Mouse (Mus musculus): ENCODE measurements around the gene Pabpn1.

Gene Pabpn1

DNA sequence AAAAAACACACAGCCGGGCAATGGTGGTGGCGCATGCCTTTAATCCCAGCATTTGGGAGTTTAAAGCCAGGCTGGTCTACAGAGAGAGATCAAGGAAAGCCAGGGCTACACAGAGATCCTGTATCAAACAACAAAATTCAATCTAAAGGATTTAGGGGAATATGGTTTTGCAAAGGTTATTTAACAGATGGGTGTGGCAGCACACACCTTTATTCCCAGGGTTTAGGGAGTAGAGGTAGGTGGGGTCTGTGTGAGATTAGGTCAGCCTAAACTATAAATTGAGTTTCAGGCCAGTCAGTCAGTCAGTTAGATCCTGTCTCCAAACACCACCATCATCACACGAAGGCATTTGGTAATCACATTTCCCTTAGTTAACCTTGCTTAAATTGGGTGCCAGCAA is at the start of gene Pabpn1:
TSS of gene Pabpn1 (plus strand) at position 301 of the 400 bp plus-strand sequence.
- no peak for DNase-seq

DNA sequence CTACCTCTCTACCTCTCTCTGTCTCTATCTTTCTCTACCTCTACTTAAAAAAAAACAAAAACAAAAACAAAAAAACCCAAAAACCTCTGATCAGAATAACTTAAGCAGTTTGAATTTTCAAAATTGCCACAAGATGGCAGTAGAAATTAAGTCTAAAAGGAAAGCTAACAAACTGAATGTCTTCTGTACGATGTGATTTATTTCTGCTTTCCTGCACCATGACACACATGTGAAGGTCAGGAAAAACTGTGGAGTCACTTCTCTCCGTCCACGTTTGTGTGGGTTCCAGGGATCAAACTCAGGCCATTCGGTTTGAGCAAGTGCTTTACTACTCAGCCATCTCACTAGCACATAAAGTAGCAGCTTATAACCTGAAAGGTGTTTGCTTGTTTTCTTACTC is 48.8 kb upstream of the Pabpn1 start:
- DNase-seq, result no peak

DNA sequence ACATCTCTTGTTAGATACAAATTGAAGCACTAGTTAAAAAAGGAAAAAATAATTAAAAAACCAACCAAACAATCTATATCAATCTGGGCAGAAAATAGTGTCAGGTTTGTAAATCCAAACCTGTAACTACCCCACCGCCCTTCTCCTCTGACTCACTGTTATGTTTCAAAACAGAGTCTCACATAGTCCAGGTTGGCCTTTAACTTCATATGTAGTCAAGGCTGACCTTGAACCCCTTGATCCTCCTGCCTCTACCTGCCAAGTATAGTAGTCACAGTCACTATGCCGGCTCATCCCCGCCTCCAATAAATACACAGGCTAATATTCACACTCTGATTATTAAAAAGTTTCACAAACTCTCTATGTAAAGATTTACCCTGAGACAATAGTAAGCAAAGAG is 36.6 kb upstream of the Pabpn1 start:
- no peak for DNase-seq

DNA sequence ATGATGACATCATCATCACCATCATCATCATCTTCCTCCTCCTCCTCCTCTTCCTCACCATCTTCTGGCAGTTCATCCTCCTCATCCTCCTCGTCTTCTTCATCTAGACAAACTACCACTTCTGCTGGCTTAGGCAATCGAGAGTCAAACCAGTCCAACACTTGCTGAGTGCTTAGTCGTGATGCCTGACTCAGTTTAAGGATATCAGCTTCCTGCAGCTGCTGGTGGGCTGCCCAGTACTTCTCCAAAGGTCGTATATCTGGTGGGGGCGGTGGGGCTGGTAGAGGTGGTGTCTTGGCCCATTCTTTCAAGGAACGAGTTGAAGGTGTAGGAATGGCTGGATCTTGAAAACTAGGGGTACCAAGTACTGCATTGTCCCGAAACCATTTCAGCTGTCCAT is 35.6 kb upstream of the Pabpn1 start:
- no peak for DNase-seq

DNA sequence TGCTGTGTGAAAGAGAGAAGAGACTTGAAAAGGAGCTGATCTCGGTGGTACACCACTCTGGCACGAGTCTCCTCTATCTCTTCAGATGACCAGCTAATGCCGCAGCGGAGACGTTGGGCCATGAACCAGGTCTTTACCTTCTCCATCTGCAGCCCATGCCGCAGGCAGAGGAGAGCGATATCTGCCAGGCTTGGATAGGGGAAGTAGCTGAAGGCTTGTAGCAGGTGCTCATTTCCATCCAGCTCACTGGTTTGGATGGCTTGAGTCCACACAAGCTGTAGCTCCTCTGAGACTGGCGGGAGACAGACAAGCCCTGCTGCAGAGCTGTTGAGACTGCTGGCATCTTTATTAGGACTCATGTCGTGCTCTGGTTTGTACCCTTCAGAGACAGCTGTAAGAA is 34.4 kb upstream of the Pabpn1 start:
- DNase-seq, result no peak

DNA sequence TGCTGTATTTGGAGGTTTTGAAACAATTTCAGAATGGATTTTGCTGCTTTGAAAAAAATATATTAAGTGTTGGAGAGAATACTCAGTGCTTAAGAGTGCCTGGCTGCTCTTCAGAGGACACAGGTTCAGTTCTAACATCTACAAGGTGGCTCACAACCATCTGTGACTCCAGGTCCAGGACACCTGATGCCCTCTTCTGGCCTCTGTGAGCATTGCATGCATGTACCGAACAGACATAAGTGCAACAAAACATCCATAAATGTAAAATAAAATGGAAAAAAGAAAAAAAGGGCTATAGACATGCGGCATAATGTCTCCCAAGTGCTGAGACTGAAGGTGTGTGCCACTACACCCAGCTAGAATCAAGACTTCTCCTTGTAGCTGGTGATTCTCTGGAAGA is 31.8 kb upstream of the Pabpn1 start:
- peak; percentile 38 to 58 for DNase-seq

DNA sequence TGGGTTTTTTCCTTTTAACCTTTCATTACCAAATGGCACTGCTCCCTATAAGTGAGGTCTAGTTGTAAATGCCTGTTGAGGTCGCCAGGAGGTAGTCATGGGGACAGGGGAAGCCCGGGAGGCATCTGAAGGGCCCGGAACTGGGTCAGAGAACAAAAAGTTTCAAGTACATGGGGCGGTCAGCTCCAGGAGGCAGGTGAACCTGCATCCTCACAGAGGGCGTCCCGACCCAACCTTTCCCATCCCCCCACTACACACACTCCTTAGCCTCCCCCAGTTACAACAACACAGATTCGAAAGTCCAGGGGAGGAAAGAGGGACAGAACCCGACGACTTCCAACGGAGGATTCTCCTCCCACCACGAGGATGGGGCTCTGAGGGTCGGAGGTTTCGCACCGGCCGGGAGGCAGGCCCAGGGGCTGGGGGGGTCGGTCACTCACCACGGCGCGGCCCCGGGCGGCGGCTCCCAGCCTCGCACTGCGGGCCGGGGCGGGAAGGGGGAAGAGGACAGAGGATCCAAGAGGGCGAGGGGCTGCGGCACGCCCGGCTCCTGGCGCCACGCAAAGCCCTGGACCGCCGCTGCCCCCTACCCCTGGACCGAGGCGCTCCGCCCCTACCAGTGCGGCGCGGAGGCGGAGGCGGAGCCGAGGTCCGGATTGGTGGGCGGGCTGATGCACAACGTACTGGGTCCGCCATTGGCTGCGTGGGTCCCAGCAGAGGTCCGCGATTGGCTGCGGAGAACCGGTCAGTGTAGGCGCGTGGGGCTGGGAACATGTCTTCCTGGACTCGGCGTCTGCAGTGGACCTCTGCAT is 28.6 kb upstream of the Pabpn1 start:
- peak; percentile 94 to 95 for DNase-seq

DNA sequence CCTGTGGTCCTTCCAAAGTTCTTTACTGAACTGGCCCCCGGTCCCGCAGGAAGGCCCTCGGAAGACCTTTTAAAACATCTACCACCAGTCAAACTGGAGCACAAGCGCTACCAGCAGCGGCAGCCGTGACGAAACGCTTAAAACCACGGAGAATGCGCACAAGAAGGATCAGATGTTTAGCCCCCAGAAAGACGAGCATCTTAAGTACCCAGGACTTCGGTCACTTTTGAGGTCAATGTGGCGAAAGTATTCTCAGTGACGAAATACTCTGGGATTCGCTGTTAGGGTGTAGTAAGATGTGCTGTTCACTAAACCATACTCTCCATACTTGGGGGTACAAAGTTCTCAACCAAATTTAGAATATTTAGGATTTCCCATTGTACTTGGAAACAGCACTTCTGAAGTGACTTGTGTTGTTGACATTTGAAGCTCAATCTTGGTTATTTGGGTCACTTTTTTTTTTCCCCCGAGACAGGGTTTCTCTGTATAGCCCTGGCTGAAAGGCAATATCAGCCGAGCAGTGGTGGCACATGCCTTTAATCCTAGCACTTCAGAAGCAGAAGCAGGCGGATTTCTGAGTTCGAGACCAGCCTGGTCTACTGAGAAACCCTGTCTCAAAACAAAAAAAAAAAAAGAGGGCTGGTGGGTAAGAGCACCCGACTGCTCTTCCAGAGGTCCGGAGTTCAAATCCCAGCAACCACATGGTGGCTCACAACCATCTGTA is 27.8 kb upstream of the Pabpn1 start:
- no peak for DNase-seq

DNA sequence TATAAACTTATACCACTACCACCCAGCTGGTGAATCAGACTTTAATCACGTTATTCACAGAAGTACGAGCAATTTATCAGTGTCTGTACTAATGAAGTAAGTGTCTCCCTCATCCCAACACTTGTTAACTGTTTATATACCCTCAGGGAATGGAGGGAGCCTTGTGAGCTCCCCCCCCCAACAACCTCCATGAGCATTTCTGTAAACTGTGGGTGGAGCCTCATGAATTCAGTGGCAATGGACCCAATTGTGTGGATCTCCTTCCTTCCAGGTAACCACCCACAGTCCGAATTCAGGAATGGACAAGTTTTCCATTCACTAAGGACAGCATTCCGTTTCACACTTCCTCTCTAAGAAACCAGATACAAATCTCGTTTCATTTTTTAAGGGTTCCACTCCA is 26.7 kb upstream of the Pabpn1 start:
- DNase-seq, result no peak

DNA sequence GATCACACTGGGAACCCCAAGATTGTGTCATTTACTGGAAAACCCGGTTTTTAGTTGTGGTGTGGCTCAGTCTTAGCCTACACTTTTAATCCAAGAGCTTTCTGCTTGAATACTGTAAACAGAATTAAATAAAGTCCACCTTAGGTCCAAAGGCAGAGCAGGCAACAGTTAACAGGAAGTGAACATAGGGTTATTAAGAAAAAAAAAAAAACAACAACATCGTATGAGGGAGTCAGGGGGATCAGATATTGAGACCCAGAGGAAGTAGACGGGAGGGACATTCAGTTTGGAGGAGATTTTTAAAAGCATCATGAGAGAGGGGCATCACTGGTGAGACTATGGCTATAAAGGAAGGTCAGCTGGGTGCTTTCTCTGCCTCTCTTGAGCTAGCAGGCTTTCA is 26.0 kb upstream of the Pabpn1 start:
- DNase-seq, result no peak

DNA sequence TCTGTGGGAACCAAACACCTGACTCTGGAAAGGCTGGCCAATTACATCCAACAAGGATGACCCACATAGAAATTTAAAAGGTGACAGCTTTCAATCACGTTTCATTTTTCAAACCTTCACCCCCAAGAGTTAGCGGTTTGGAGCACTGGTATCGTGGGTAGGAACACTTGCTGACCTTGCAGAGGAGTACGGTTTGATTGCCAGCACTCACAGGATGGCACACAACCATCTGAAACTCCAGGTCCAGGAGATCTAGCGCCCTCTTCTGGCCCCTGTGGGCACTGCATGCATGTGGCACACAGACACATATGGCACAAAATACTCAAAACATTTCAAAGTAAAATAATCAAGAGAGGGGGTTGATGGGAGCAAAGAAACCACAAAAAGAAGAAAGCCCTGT is 25.4 kb upstream of the Pabpn1 start:
- peak in 1 of 2 experiments; percentile 24 for DNase-seq

DNA sequence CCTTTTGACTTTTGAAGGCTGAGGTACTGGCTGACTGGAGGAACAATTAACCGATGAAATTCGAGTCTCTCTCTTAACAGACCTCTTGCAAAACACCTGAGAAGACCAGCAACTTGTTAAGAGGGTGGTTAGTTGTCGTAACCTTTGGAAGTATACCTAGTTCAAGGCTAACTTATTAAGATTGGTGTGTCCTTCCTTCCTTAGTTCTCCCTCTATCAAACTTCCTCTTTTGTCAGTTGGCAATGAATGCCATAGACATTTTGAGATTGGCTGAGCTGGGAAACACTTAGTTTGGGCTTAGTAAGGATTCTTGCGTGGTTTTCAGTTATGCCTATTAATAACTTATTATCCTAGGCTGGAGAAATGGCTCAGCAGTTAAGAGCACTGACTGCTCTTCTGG is 24.3 kb upstream of the Pabpn1 start:
- no peak for DNase-seq

DNA sequence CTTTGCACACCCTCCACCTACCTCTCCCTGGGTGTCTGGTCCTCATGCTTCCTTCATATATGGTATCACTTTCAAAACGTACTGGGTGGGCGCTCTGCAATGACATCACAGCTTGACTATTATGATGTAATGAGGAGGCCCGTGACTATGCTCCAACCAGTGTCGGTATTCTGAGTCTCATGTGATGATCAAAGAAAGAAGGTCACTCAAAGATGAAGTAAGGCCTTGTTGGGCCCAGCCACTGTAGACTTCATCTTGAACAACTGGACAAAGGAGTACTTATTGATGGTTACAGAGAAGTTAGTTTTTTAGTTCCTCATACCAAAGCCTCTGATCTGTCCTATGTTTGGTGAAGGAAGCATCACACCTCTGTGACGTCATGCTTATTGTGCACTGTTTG is 21.4 kb upstream of the Pabpn1 start, which contains the start of gene Homez:
TSS of gene Homez (minus strand) at position 101 of the 400 bp plus-strand sequence.
- no peak for DNase-seq

DNA sequence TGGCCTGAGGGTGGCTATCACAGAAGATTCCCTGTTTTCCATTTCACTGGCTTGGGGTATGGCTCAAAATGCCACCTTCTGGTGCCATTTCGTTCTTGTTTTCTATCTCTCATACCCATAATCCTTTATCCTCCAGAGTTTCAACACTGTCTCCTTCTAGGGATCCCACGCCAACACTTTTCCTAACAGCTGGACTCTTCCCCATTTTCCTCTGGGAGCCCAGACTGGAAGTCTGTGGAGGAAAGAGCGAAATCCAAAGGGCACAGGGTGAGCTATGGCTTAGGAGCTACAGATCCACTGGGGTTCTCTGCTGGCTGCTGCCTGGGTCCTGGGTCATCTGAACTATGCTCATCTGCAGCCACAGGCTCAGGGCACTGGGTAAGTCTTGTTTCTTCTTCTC is 18.1 kb upstream of the Pabpn1 start:
- no peak for DNase-seq

DNA sequence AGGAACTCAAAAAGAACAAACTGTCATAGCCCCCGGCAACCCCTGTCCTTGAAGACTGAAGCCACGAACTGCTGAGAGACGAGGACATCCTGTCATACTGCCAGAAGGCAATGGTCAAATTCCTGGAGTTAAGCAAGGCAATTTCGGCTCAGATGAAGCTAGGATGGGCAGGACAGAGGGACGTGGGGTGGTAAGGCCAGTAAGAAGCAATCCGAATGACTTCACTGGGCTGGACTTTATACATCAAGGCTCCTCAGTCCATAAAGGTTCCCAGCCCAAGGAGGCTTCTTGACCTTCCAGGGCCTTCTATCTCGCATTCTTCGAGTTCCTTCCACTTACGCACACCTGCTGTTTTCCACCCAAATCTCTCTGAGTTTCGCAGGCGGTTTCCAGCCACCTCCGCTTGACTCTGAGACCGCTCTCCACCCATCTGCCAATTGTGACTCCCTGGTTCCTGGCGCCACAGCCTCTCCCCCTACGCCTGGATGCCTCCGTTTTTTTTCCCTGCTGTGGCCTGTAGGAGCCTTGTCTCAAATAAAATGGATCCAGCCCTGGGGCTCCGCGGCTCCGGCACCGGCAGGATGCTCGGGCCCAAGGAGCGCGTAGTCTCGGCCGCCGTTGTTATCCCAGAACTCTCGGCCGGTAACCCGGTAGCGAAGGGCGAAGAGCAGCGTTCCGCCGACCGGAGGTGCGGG is 16.3 kb upstream of the Pabpn1 start:
- DNase-seq, result peak in 1 of 2 experiments; percentile 11

DNA sequence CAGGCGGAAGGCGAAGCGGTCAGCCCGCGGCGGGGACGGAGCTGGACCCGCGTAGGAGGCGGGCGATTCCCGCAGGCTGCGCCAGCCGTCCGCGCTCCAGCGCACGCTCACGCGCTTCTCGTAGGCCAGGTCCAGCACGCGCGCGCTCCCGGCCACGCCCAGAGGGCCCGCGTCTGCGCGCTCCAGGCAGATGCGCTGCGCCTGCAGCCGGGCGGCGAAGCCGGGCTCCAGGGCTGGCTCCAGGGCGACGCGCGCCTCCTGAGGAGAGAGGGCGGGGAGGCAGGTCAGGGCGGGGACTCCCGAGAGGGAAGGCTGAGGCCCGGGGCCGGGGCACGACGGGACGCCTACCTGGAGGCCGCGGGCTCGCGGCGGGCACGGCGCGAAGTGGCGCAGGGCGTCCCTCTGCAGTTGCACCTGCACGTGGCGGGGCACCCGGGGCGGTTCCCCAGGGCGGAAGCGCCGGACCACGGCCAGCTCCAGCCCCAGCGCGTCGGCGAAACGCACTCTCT is 15.7 kb upstream of the Pabpn1 start:
- DNase-seq, result peak; percentile 91 to 96

DNA sequence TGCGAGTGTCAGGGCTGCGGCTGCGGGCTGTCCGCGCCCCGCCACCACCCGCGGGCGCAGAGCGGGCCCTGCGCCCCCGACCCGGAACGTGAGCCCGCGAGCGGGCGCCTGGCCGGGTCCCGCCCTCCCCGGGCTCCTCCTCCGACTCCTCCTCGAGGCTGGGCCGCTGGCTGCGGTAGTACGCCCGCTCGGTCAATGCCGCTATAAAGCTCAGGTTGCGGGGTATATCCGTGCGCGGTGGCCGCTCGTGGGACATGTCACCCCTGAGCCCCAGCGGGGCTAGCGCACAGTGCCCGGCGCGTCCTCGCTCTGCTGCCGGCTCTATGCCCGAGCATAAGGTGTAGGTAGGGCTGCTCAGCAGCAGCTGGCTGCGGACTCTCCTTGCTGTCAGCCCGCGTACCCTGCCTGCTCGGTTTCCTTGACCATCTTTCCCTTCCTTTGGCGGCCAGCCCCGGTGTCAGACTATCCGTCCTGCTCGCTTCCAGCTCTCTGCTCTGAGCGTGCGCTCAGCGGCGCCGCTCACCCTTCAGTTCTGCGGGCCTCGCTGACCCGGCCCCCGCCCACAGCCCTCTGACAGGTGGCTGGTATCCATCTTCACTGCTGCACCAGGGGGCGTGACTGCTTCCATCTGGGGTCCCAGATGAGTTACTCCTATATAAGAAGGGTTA is 15.1 kb upstream of the Pabpn1 start, which contains the start of gene Ppp1r3e:
TSS of gene Ppp1r3e (minus strand) at position 503 of the 668 bp plus-strand sequence.
- peak; percentile 73 to 75 for DNase-seq

DNA sequence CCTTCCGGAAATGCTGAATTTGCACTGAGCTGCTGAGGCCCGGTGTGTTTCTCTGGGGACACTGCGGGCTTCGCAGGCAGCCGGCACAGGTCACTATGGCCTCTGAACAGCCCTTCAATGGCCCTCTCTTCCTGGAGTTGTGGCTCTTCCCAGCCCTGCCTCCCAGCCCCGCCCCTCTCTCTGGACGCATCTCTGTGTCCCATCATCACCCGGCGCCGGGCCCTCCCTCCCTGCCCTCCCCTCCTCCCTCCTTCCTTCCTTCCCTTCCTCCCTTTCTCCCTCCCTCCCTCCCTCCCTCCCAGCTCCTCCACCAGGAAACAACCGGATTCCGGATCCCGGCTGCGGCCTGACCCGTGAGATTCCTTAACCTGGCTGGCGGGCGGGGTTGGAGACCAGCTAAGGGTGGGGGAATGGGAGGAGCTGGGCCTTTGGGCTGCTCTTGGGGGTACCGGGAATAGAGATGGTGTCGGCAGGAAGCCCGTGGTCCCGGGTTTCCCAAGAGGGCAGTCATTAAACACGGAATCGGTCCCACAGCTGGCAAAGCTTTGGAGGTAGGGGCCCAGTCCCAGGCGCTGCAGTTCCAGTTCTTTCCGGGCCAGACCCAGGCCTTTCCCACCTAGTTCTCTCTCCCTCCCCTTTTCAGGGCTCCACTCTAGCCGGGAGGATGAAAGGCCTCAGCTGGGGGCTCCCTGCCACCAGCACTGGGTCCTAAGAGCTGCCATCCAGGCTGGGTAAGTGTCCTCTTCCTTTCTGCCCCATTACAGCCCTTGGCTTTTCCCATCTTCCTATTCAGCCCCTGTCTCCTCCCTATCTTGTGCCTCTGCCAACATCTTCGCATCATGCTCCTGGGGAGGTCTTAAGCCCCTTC is 8.9 kb upstream of the Pabpn1 start, which contains the start of the genes Bcl2l2 and Gm20521:
TSS of gene Bcl2l2 (plus strand) at position 224 of the 868 bp plus-strand sequence.
TSS of gene Gm20521 (plus strand) at position 288 of the 868 bp plus-strand sequence.
- peak; percentile 90 to 91 for DNase-seq

DNA sequence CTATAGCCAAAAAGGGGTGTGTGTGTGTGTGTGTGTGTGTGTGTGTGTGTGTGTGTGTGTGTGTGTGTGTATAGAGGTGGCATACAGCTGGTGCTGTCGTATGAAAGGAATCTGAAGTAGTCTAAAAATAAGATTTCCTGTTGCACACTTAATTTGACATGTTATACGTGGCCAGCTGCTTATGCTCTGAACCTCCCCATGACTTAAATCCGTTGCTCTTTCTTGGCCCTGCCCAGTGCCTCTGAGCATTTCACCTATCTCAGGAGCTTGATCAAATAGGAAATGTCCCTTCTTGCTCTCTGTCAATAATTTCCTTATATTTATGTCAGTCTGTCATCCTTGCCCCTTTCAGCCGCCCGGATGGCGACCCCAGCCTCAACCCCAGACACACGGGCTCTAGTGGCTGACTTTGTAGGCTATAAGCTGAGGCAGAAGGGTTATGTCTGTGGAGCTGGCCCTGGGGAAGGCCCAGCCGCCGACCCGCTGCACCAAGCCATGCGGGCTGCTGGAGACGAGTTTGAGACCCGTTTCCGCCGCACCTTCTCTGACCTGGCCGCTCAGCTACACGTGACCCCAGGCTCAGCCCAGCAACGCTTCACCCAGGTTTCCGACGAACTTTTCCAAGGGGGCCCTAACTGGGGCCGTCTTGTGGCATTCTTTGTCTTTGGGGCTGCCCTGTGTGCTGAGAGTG is 8.1 kb upstream of the Pabpn1 start:
- DNase-seq, result no peak

DNA sequence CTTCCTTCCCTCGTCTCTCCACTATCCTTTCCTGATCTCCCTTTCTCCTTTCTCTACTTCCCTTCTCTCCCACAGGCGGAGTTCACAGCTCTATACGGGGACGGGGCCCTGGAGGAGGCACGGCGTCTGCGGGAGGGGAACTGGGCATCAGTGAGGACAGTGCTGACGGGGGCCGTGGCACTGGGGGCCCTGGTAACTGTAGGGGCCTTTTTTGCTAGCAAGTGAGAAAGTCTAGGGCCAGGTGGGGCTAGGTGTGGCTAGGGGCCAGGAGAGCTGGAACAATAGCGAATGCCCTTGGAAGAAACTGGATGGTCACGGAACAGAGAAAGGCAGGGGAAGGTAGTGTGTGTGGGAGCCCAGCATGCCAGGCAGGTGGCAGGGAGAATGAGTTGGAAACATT is 7.0 kb upstream of the Pabpn1 start:
- DNase-seq, result no peak

DNA sequence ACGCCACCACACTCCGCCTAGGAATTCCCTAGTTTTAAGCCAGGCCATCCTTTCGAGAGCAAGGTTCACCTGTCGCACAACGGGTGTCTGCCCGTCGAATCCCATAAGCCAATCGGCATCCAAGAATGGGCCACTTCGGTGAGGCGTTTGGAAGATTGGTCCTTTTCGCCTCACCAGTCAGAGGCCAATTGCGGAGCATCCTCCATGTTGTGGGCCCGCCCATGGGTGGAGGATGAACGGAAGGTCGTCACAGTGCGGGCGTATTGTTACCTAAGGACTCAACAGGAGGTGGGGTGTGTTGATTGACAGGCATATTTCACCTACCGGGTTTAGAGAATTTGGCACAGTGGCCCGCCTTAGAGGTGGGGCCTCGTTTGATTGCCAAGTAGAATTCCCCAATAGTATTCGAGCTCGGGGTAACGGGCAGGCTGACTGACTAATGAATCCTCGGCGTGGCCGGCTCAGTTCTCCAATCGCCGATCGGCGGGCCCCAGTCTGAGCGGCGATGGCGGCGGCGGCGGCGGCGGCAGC is 1.4 kb downstream of the Pabpn1 start:
- DNase-seq, result peak; percentile 98 to 99

Measured in lung, postnatal 4 days (tissue).